Mouse (Mus musculus): ENCODE measurements around the gene Adamts7. TPM values are rescaled to one million over a fixed set of nuclear protein-coding genes. Genes with fewer than 3 reads are reported as not detected.

The Adamts7 gene
- polyA plus RNA-seq, 1 experiment from 2014 or later, result 8.0 TPM

DNA sequence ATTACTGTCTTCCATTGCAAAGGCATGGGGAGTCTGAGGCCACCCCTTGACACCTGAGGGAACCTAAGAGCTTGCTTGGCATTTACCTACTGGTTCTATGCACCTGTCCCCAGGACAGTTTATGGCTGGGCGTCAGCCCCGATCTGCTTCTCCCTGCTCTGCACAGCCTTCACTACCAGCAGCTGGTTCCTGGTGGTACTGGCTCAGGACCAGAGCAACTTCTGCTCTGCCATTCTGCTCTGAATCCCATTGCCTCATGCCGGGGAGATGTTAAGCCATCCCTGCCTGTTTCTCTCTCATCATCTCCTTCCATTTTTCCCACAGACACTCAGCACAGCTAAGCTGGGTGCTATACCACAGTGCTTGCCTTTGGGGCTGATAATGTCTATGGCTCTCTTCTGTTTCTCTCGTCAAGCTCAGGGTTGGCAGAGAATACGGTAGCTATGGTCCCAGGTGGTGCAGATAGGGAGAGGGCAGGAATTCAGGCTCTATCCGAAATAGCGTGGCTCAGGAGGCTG, 35.1 kb downstream of the Adamts7 start:
- no peaks in the 10 kb centered on the region for H3K9me3 ChIP-seq (replicated peaks)
- 74% methylated on average over 7 of the region's 7 CpGs for WGBS
- no peak for ATAC-seq (ENCODE audit: insufficient number of reproducible peaks, low FRiP score)
- H3K27ac ChIP-seq (ENCODE audit: poor library complexity, severe bottlenecking), result peak overlapping the region; percentile 65; the same call in 1 of the 2 replicates
- no peaks in the 10 kb centered on the region for H3K27me3 ChIP-seq (replicated peaks)
- peak overlapping the region; percentile 23; the same call in 1 of the 2 replicates for H3K4me2 ChIP-seq
- no peak overlapping the region for H3K4me3 ChIP-seq
- peaks cover 23% of the 10 kb centered on the region for H3K4me1 ChIP-seq (replicated peaks)
- no peak overlapping the region for H3K9ac ChIP-seq
- H3K36me3 ChIP-seq, result peaks cover 6% of the 10 kb centered on the region

DNA sequence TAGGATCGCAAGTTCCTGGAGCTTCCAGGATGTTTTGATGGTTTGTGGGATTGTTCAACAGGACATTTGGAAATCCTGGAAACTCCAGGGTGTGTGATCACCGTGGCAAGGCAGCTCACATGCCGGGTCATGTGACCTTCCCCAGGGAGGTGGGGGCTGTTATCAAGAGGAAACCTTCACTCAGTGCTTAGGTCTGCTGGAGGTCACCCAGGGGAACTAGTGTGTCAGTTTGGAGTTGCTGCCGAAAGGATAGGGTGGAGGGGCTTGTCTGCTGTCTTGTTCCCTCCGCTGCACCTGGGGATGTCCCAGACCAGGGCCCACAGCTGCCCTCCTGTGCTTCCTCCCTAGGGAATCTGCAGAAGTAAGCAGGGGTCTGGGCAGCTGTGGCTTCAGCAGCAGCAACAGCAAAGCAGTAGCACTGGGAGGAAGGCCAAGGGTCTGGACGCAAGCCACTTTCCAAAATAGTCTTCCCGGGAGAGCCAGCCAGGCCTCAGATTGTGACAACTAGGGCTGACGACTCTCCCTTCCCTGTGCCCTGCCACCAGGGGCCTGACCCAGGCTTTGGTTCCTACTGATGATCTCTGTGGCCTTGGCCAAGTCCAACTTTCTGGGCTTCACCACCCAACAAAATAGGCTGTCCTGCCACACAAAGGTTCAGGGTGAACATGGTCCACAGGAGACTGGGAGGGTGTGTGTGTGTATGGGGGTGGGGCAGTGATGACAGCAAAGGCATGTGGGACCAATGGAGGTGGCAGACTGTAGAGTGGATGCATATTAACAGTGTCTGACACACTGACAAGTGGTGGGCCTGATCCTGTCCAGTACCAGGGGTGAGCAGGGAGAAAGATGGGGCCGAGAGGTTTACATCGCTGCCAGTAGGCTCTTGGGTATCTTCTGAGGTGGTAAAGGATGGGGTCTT, 35.9 kb downstream of the Adamts7 start:
- H3K4me3 ChIP-seq, result no peak overlapping the region
- WGBS, result 27% methylated on average over 10 of the region's 10 CpGs
- H3K4me1 ChIP-seq (replicated peaks), result peaks cover 21% of the 10 kb centered on the region
- no peak overlapping the region for H3K9ac ChIP-seq
- peak overlapping the region; percentile 23 for H3K4me2 ChIP-seq
- peak; percentile 67 for ATAC-seq (ENCODE audit: insufficient number of reproducible peaks, low FRiP score)
- peaks cover 5% of the 10 kb centered on the region for H3K36me3 ChIP-seq
- H3K9me3 ChIP-seq (replicated peaks), result no peaks in the 10 kb centered on the region
- H3K27me3 ChIP-seq (replicated peaks), result no peaks in the 10 kb centered on the region
- peak overlapping the region; percentile 65 for H3K27ac ChIP-seq (ENCODE audit: poor library complexity, severe bottlenecking)

GRCm38 (mm10) chr9:90199611-90200010, 36.7 kb downstream of the Adamts7 start:
- WGBS, result 96% methylated on average over 18 of the region's 18 CpGs
- no peak for ATAC-seq (ENCODE audit: insufficient number of reproducible peaks, low FRiP score)
- Histone ChIP-seq H3K27me3 (replicated peaks) (no peaks in the 10 kb centered on the region), H3K9me3 (replicated peaks) (no peaks in the 10 kb centered on the region), H3K4me3 (no peak overlapping the region), H3K4me2 (no peak overlapping the region), H3K27ac (ENCODE audit: poor library complexity, severe bottlenecking) (0 out of 2 replicates have a peak overlapping the region, but pooled peaks have one; percentile 65), H3K4me1 (replicated peaks) (peaks cover 20% of the 10 kb centered on the region), H3K9ac (no peak overlapping the region), H3K36me3 (peaks cover 13% of the 10 kb centered on the region)

- ATAC-seq (ENCODE audit: insufficient number of reproducible peaks, low FRiP score), result no peak
- H3K4me2 ChIP-seq, result no peak overlapping the region
- peaks cover 22% of the 10 kb centered on the region for H3K36me3 ChIP-seq
- H3K4me1 ChIP-seq (replicated peaks), result peaks cover 20% of the 10 kb centered on the region
- H3K4me3 ChIP-seq, result no peak overlapping the region
- 95% methylated on average over 4 of the region's 4 CpGs for WGBS
- H3K27ac ChIP-seq (ENCODE audit: poor library complexity, severe bottlenecking), result no peak overlapping the region
- no peaks in the 10 kb centered on the region for H3K9me3 ChIP-seq (replicated peaks)
- no peak overlapping the region for H3K9ac ChIP-seq
- H3K27me3 ChIP-seq (replicated peaks), result no peaks in the 10 kb centered on the region
Observed at GRCm38 (mm10) chr9:90200501-90200900, 37.6 kb downstream of the Adamts7 start.

DNA sequence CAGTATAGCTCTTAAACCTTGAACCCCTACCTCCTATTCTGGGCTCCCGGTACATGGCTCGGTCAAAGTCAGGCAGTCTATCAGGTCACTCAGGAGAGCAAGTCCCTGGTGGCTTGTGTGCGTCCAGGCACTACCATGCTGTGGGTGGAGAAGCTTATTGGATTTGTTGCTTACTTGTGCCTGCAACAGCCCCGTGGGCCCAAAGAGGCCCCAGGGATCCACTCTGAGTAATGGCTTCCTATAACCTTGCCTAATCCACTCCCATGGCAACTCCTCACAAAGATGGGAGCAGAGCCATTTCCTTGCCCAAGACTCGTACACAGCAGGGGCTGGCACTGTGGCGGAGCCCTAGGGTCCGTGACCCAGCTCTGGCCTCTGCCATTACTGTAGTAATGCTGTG, 38.2 kb downstream of the Adamts7 start:
- H3K4me3 ChIP-seq, result no peak overlapping the region
- H3K36me3 ChIP-seq, result peaks cover 22% of the 10 kb centered on the region
- no peak overlapping the region for H3K4me2 ChIP-seq
- ATAC-seq (ENCODE audit: insufficient number of reproducible peaks, low FRiP score), result no peak
- H3K9me3 ChIP-seq (replicated peaks), result no peaks in the 10 kb centered on the region
- no peak overlapping the region for H3K9ac ChIP-seq
- peaks cover 20% of the 10 kb centered on the region for H3K4me1 ChIP-seq (replicated peaks)
- WGBS, result 95% methylated on average over 7 of the region's 7 CpGs
- no peaks in the 10 kb centered on the region for H3K27me3 ChIP-seq (replicated peaks)
- no peak overlapping the region for H3K27ac ChIP-seq (ENCODE audit: poor library complexity, severe bottlenecking)

DNA sequence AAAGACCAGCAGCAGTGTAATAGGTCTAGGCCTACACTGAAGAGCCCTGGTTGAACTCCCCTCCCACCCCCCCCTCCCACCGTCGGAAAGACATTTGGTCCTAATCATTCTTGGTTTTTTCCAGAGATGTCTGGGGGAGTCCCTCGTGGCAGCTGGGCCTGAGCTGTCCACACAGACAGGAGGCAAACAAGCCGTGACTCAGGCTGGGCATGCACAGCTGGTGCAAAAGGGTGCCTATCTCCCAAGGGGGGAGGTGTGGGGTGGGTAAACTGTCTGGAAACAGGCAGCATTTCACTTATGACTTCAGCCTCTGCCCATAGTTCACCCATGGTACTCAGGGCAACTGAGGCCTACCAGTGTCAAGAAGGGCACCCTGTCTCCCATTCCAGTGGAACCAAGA, 38.7 kb downstream of the Adamts7 start:
- WGBS, result 50% methylated on average over 4 of the region's 4 CpGs
- Histone ChIP-seq H3K4me2 (no peak overlapping the region), H3K4me1 (replicated peaks) (peaks cover 20% of the 10 kb centered on the region), H3K36me3 (peaks cover 22% of the 10 kb centered on the region), H3K4me3 (no peak overlapping the region), H3K27me3 (replicated peaks) (no peaks in the 10 kb centered on the region), H3K27ac (ENCODE audit: poor library complexity, severe bottlenecking) (no peak overlapping the region), H3K9me3 (replicated peaks) (no peaks in the 10 kb centered on the region), H3K9ac (no peak overlapping the region)
- ATAC-seq (ENCODE audit: insufficient number of reproducible peaks, low FRiP score), result no peak

DNA sequence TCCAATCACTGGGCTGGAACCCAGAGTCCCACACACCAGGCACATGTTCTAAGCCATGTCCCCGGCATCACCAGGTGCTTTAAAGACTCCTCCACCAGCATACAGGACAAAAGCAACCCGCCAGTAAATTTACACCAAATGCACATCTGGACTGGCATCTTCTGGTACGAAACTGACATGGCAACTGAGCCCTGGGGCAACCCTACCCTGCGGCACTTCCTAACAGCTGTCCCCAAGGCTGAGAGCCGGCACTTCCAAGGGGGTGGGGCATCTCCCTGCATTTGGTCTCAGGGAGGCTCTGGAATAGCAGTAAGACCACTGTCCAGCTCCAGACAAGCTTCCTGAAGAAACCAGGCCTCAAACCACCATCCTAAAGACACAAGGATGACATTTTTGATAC, 40.4 kb downstream of the Adamts7 start:
- H3K27ac ChIP-seq (ENCODE audit: poor library complexity, severe bottlenecking), result no peak overlapping the region
- peaks cover 15% of the 10 kb centered on the region for H3K4me1 ChIP-seq (replicated peaks)
- H3K9me3 ChIP-seq (replicated peaks), result no peaks in the 10 kb centered on the region
- no peaks in the 10 kb centered on the region for H3K27me3 ChIP-seq (replicated peaks)
- no peak overlapping the region for H3K4me3 ChIP-seq
- 83% methylated on average over 5 of the region's 5 CpGs for WGBS
- no peak overlapping the region for H3K9ac ChIP-seq
- peaks cover 26% of the 10 kb centered on the region for H3K36me3 ChIP-seq
- no peak for ATAC-seq (ENCODE audit: insufficient number of reproducible peaks, low FRiP score)
- no peak overlapping the region for H3K4me2 ChIP-seq

- Histone ChIP-seq H3K9ac (no peak overlapping the region), H3K4me3 (no peak overlapping the region), H3K36me3 (peaks cover 29% of the 10 kb centered on the region), H3K4me1 (replicated peaks) (peaks cover 3% of the 10 kb centered on the region), H3K27me3 (replicated peaks) (no peaks in the 10 kb centered on the region), H3K27ac (ENCODE audit: poor library complexity, severe bottlenecking) (no peak overlapping the region), H3K4me2 (no peak overlapping the region), H3K9me3 (replicated peaks) (no peaks in the 10 kb centered on the region)
- no peak for ATAC-seq (ENCODE audit: insufficient number of reproducible peaks, low FRiP score)
- 60% methylated on average over 8 of the region's 8 CpGs for WGBS
Observed at GRCm38 (mm10) chr9:90204396-90204915, 41.6 kb downstream of the Adamts7 start.

GRCm38 (mm10) chr9:90206500-90206899, 43.6 kb downstream of the Adamts7 start:
- H3K9me3 ChIP-seq (replicated peaks), result no peaks in the 10 kb centered on the region
- H3K4me1 ChIP-seq (replicated peaks), result no peaks in the 10 kb centered on the region; the same call in 1 of the 2 replicates
- H3K27me3 ChIP-seq (replicated peaks), result no peaks in the 10 kb centered on the region
- H3K9ac ChIP-seq, result no peak overlapping the region
- H3K4me3 ChIP-seq, result no peak overlapping the region
- H3K27ac ChIP-seq (ENCODE audit: poor library complexity, severe bottlenecking), result no peak overlapping the region
- 0 out of 2 replicates have a peak, but pooled peaks have one; percentile 25 for ATAC-seq (ENCODE audit: insufficient number of reproducible peaks, low FRiP score)
- WGBS, result 47% methylated on average over 2 of the region's 2 CpGs
- H3K36me3 ChIP-seq, result peaks cover 32% of the 10 kb centered on the region
- H3K4me2 ChIP-seq, result no peak overlapping the region

- Histone ChIP-seq H3K9me3 (replicated peaks) (no peaks in the 10 kb centered on the region), H3K36me3 (peaks cover 37% of the 10 kb centered on the region), H3K9ac (no peak overlapping the region), H3K4me2 (no peak overlapping the region), H3K4me1 (replicated peaks) (no peaks in the 10 kb centered on the region; the same call in 1 of the 2 replicates), H3K27ac (ENCODE audit: poor library complexity, severe bottlenecking) (no peak overlapping the region), H3K4me3 (no peak overlapping the region), H3K27me3 (replicated peaks) (no peaks in the 10 kb centered on the region)
- ATAC-seq (ENCODE audit: insufficient number of reproducible peaks, low FRiP score), result no peak
- 85% methylated on average over 8 of the region's 8 CpGs for WGBS
Observed at GRCm38 (mm10) chr9:90207808-90208207, 44.9 kb downstream of the Adamts7 start.

DNA sequence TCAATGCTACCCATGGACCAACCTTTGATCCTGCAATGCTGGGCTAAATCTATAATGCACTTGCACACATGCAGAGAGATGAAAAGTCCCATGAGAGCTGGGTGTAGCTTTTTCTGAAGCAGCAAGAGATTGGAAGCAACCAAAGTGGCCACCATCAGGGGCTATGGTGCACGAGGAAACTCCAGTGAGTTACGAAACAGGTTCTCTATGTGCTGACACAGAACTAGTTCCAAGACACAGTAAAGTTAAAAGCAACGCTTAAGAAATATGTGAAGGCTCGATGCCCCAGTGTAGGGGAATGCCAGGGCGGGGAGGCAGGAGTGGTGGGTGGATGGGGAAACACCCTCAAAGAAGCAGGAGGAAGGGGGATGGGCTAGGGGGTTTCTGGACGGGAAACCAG, 45.8 kb downstream of the Adamts7 start:
- WGBS, result 83% methylated on average over 6 of the region's 6 CpGs
- Histone ChIP-seq H3K4me1 (replicated peaks) (peaks cover 8% of the 10 kb centered on the region), H3K27me3 (replicated peaks) (no peaks in the 10 kb centered on the region), H3K4me3 (no peak overlapping the region), H3K4me2 (no peak overlapping the region), H3K36me3 (peaks cover 44% of the 10 kb centered on the region), H3K9ac (no peak overlapping the region), H3K27ac (ENCODE audit: poor library complexity, severe bottlenecking) (no peak overlapping the region), H3K9me3 (replicated peaks) (no peaks in the 10 kb centered on the region)
- ATAC-seq (ENCODE audit: insufficient number of reproducible peaks, low FRiP score), result no peak
